10 mouse cellular contexts compared by ENCODE assay signal in genomic region chr11:79093986-79094695, GRCm38 (mm10). TPM values are rescaled to one million over a fixed set of nuclear protein-coding genes. Genes with fewer than 3 reads are reported as not detected.
A peak's percentile ranks its signal among the peaks of the same experiment; 100 is the strongest.
DNase-seq lines count a peak whose midpoint lies in the region; ATAC-seq and TF ChIP-seq lines count a peak whose summit lies in the region.
"Had no signal": no experiment of that assay in that cellular context is flagged by ENCODE, and none has a peak within 500 bp of the region (broad histone marks: within the 10 kb centered on the region; RNA-seq: fewer than 3 reads in every experiment).

No protein-coding gene starts in this region.

- no peak for TF ChIP-seq CTCF in small intestine, adult 2 months (IDR thresholded peaks at IDR 0.05; ENCODE audit: extremely low read depth, insufficient read length, insufficient replicate concordance, low read depth, low read length)

- 78% methylated on average over 10 of the region's 10 CpGs for WGBS in hindbrain, embryonic 13.5 days
- 87% methylated on average over 10 of the region's 10 CpGs for whole genome bisulfite sequencing in hindbrain, embryonic 14.5 days
- WGBS in heart, embryonic 14.5 days = 57% methylated on average over 10 of the region's 10 CpGs
- WGBS in small intestine, adult 2 months = 58% methylated on average over 10 of the region's 10 CpGs

- peak overlapping the region; percentile 81; the same call in 1 of the 2 replicates for H3K27ac ChIP-seq in hindbrain, embryonic 13.5 days
- no peak overlapping the region for H3K27ac ChIP-seq in hindbrain, embryonic 14.5 days
- H3K27ac ChIP-seq in heart, embryonic 14.5 days (replicated peaks in 1 of 2; ENCODE audit: control insufficient read depth in 1 of 2, insufficient read depth in 1 of 2, low read depth in 2 of 2, low read length in 2 of 2) = peak overlapping the region; percentile 85 to 94
- peak overlapping the region; percentile 54 for H3K27ac ChIP-seq in small intestine, adult 2 months (ENCODE audit: insufficient read depth, low read depth, low read length)

- ATAC-seq in hindbrain, embryonic 13.5 days (ENCODE audit: low FRiP score) = no peak
- no peak for ATAC-seq in hindbrain, embryonic 14.5 days (ENCODE audit: low FRiP score)
- ATAC-seq in megakaryocyte, adult 5-6 weeks (ENCODE audit: poor library complexity, severe bottlenecking) = no peak
- no peak for ATAC-seq in heart, embryonic 14.5 days (ENCODE audit: insufficient number of reproducible peaks, insufficient read depth, low FRiP score, low read depth)

- peaks cover 58% of the 10 kb centered on the region for H3K4me1 ChIP-seq in hindbrain, embryonic 13.5 days (replicated peaks)
- peaks cover 29% of the 10 kb centered on the region; the same call in 1 of the 2 replicates for H3K4me1 ChIP-seq in hindbrain, embryonic 14.5 days (replicated peaks; ENCODE audit: control insufficient read depth, insufficient read depth, low read length)
- H3K4me1 ChIP-seq in megakaryocyte, embryonic 14.5 days = peaks cover 100% of the 10 kb centered on the region
- H3K4me1 ChIP-seq in heart, embryonic 14.5 days (ENCODE audit: control insufficient read depth in 2 of 2, insufficient read depth in 2 of 2, low read length in 2 of 2) = peaks cover 51 to 66% of the 10 kb centered on the region in 2 experiments
- H3K4me1 ChIP-seq in small intestine, adult 2 months (ENCODE audit: control insufficient read depth, insufficient read depth, insufficient read length, low read length) = peaks cover 21% of the 10 kb centered on the region

- H3K27me3 ChIP-seq in hindbrain, embryonic 13.5 days = no peaks in the 10 kb centered on the region
- no peaks in the 10 kb centered on the region for H3K27me3 ChIP-seq in hindbrain, embryonic 14.5 days (ENCODE audit: control insufficient read depth, insufficient read depth, low read length)
- no peaks in the 10 kb centered on the region for H3K27me3 ChIP-seq in megakaryocyte, embryonic 14.5 days (replicated peaks)
- H3K27me3 ChIP-seq in heart, embryonic 14.5 days (ENCODE audit: control insufficient read depth, insufficient read depth, low read length) = no peaks in the 10 kb centered on the region
- H3K27me3 ChIP-seq in small intestine, adult 2 months (ENCODE audit: control insufficient read depth, insufficient read depth, low read length) = no peaks in the 10 kb centered on the region

- H3K9me3 ChIP-seq in hindbrain, embryonic 13.5 days = no peaks in the 10 kb centered on the region
- H3K9me3 ChIP-seq in hindbrain, embryonic 14.5 days (ENCODE audit: control insufficient read depth, low read length) = no peaks in the 10 kb centered on the region
- H3K9me3 ChIP-seq in megakaryocyte, embryonic 14.5 days = no peaks in the 10 kb centered on the region
- H3K9me3 ChIP-seq in heart, embryonic 14.5 days (ENCODE audit: control insufficient read depth, low read length) = no peaks in the 10 kb centered on the region

- DNase-seq in hindbrain, embryonic 14.5 days (ENCODE audit: low spot score) = no peak
- DNase-seq in right cerebral cortex, postnatal 14 days = no peak
- no peak for DNase-seq in thymus, postnatal 10 days (ENCODE audit: low spot score in 2 of 2)
- DNase-seq: adrenal gland, adult 8-10 months; embryo, embryonic 11 days had no signal

- H3K36me3 ChIP-seq in hindbrain, embryonic 13.5 days = no peaks in the 10 kb centered on the region
- no peaks in the 10 kb centered on the region for H3K36me3 ChIP-seq in hindbrain, embryonic 14.5 days (replicated peaks; ENCODE audit: control insufficient read depth, insufficient read depth)
- H3K36me3 ChIP-seq in megakaryocyte, embryonic 14.5 days (replicated peaks; ENCODE audit: low read length) = peaks cover 90% of the 10 kb centered on the region
- no peaks in the 10 kb centered on the region for H3K36me3 ChIP-seq in heart, embryonic 14.5 days (ENCODE audit: control insufficient read depth, insufficient read depth, low read length)
- H3K36me3 ChIP-seq in small intestine, adult 2 months (ENCODE audit: control insufficient read depth, insufficient read depth, low read length) = peaks cover 3% of the 10 kb centered on the region; the same call in 1 of the 2 replicates

- no peak overlapping the region for H3K9ac ChIP-seq in hindbrain, embryonic 13.5 days
- no peak overlapping the region for H3K9ac ChIP-seq in hindbrain, embryonic 14.5 days
- peak overlapping the region; percentile 30 for H3K9ac ChIP-seq in heart, embryonic 14.5 days (ENCODE audit: low read length)

- TF ChIP-seq POLR2A in small intestine, adult 2 months (IDR thresholded peaks at IDR 0.05; ENCODE audit: low read depth, low read length) = no peak

- H3K4me3 ChIP-seq in hindbrain, embryonic 13.5 days = no peak overlapping the region
- no peak overlapping the region for H3K4me3 ChIP-seq in hindbrain, embryonic 14.5 days (replicated peaks; ENCODE audit: low read length)
- H3K4me3 ChIP-seq in megakaryocyte, embryonic 14.5 days (replicated peaks) = peak overlapping the region; percentile 74
- H3K4me3 ChIP-seq in heart, embryonic 14.5 days (ENCODE audit: control insufficient read depth in 1 of 2, insufficient read depth in 1 of 2, low read depth in 1 of 2, low read length in 2 of 2) = no peak overlapping the region
- H3K4me3 ChIP-seq in small intestine, adult 2 months (ENCODE audit: low read depth, low read length) = no peak overlapping the region

- no peak overlapping the region for H3K4me2 ChIP-seq in hindbrain, embryonic 13.5 days
- H3K4me2 ChIP-seq in hindbrain, embryonic 14.5 days (replicated peaks) = no peak overlapping the region
- H3K4me2 ChIP-seq in heart, embryonic 14.5 days (ENCODE audit: low read length) = no peak overlapping the region

RNA-seq across cellular contexts. Expression of gene Ksr1, which starts 52.1 kb away (rescaled TPM):
- 3.1 and 3.5 TPM in 2 replicates for polyA plus RNA-seq in hindbrain, embryonic 13.5 days (2015; fragmentation: Nextera tagmentation; extraction: Ambion mirVana)
- polyA plus RNA-seq in hindbrain, embryonic 14.5 days (2014; fragmentation: Nextera tagmentation; extraction: Ambion mirVana) = 7.7 and 9.9 TPM in 2 replicates
- polyA plus RNA-seq in megakaryocyte, embryonic 14.5 days (2012; ENCODE audit: insufficient read depth, low replicate concordance) = 46.5 and 208 TPM in 2 replicates
- 6.4 and 6.8 TPM in 2 replicates for total RNA-seq in megakaryocyte, adult 5-6 weeks (2015)
- total RNA-seq in megakaryocyte, adult 5-6 weeks (2017) = 5.2 and 10.8 TPM in 2 replicates
- polyA plus RNA-seq in heart, embryonic 14.5 days (2014; fragmentation: Nextera tagmentation; extraction: Ambion mirVana) = 4.3 and 5.8 TPM in 2 replicates
- 43.9 and 106 TPM in 2 replicates for polyA plus RNA-seq in small intestine, adult 2 months (2012; rRNA removed)
